Mouse (Mus musculus) stomach, postnatal 0 days (tissue): ENCODE results near the gene Polr2m.

Experiments used
- CTCF ChIP-seq: IDR thresholded peaks from 2 replicates; pipeline ENCODE4 v1.5.1; 2016; ENCODE audit warnings: antibody characterized with exemption, low read depth, mild to moderate bottlenecking, moderate library complexity
- EP300 ChIP-seq: optimal IDR thresholded peaks from 2 replicates; pipeline ENCODE3; 2016; ENCODE audit warnings: antibody characterized with exemption

GRCm38 (mm10) chr9:71535036-71535435 is 49.3 kb upstream of the Polr2m start:
- TF ChIP-seq CTCF: no peak
- TF ChIP-seq EP300: no peak
